Mouse (Mus musculus): Measurements from ENCODE around the gene Exoc4. TPM values are rescaled to one million over a fixed set of nuclear protein-coding genes. Genes with fewer than 3 reads are reported as not detected.

Gene Exoc4
- polyA plus RNA-seq, 1 experiment from 2014 or later = 41.1 TPM

DNA sequence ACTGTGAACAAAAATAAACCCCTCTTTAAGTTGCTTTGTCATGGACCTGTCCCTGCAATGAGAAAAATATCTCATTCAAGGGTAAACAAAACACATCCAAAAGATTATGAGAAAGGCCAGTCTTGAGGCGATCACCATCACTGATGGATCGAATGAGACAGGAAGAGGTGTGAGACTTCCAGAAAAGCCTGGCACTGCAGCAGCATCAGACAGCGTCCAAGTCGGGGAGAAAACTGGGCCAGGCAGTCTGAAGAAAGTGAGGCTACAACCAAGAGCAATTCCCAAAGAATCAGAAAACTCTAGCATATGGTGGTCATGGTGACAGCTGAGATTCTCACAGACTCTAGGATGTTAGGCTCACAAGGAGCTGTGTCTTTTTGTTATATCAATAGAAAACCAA is 689.0 kb downstream of the Exoc4 start:
- 92% methylated on average over 4 of the region's 4 CpGs for WGBS
- Histone ChIP-seq H3K4me3 (no peak overlapping the region), H3K4me2 (replicated peaks) (no peak overlapping the region), H3K36me3 (no peaks in the 10 kb centered on the region), H3K9me3 (no peaks in the 10 kb centered on the region), H3K9ac (no peak overlapping the region), H3K27me3 (replicated peaks) (no peaks in the 10 kb centered on the region), H3K27ac (no peak overlapping the region), H3K4me1 (no peaks in the 10 kb centered on the region)
- no peak for ATAC-seq (ENCODE audit: low FRiP score, low read depth)

DNA sequence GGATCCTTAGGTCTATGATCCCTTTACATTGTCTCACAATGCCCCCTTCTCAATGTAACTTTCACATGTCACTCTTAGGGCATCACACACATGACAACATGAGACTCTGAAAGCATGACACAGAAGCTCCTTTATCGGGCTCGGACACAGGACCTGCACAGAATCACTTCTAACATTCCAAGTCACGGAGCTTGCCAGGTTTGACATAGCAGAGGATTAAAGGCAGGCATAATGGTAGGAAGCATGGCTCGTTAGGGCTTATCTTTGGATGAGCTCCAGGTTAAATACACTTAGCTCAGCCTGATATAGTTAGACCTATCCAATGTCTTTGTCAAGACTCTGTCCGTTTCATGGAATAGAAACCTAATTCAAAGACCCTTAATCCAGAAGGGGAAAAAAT is 690.3 kb downstream of the Exoc4 start:
- ATAC-seq (ENCODE audit: low FRiP score, low read depth) = no peak
- WGBS = 89% methylated on average over 5 of the region's 5 CpGs

GRCm38 (mm10) chr6:33946911-33947489 is 698.1 kb downstream of the Exoc4 start:
- Histone ChIP-seq H3K9ac (no peak overlapping the region), H3K4me1 (no peaks in the 10 kb centered on the region), H3K27ac (no peak overlapping the region), H3K27me3 (replicated peaks) (no peaks in the 10 kb centered on the region), H3K4me3 (no peak overlapping the region), H3K9me3 (no peaks in the 10 kb centered on the region), H3K4me2 (replicated peaks) (no peak overlapping the region), H3K36me3 (no peaks in the 10 kb centered on the region)
- 78% methylated on average over 2 of the region's 2 CpGs for WGBS
- ATAC-seq (ENCODE audit: low FRiP score, low read depth) = no peak

More for the DNA sequence above, 690.3 kb downstream of the Exoc4 start:
- no peak overlapping the region for H3K4me3 ChIP-seq
- H3K27me3 ChIP-seq (replicated peaks) = no peaks in the 10 kb centered on the region
- no peaks in the 10 kb centered on the region for H3K9me3 ChIP-seq
- H3K9ac ChIP-seq = no peak overlapping the region
- no peak overlapping the region for H3K4me2 ChIP-seq (replicated peaks)
- no peaks in the 10 kb centered on the region for H3K36me3 ChIP-seq
- H3K27ac ChIP-seq = no peak overlapping the region
- H3K4me1 ChIP-seq = no peaks in the 10 kb centered on the region

GRCm38 (mm10) chr6:33950113-33950512 is 701.2 kb downstream of the Exoc4 start:
- H3K4me3 ChIP-seq = no peak overlapping the region
- no peaks in the 10 kb centered on the region for H3K9me3 ChIP-seq
- no peak overlapping the region for H3K9ac ChIP-seq
- H3K27ac ChIP-seq = no peak overlapping the region
- H3K4me1 ChIP-seq = no peaks in the 10 kb centered on the region
- no peaks in the 10 kb centered on the region for H3K36me3 ChIP-seq
- no peaks in the 10 kb centered on the region for H3K27me3 ChIP-seq (replicated peaks)
- H3K4me2 ChIP-seq (replicated peaks) = no peak overlapping the region
- WGBS = 99% methylated on average over 2 of the region's 2 CpGs
- no peak for ATAC-seq (ENCODE audit: low FRiP score, low read depth)

GRCm38 (mm10) chr6:33955469-33955868 is 706.6 kb downstream of the Exoc4 start:
- H3K4me3 ChIP-seq = no peak overlapping the region
- no peak for ATAC-seq (ENCODE audit: low FRiP score, low read depth)
- WGBS = 71% methylated on average over 7 of the region's 7 CpGs
- no peaks in the 10 kb centered on the region for H3K27me3 ChIP-seq (replicated peaks)
- no peaks in the 10 kb centered on the region for H3K36me3 ChIP-seq
- no peaks in the 10 kb centered on the region for H3K4me1 ChIP-seq
- H3K27ac ChIP-seq = no peak overlapping the region
- H3K4me2 ChIP-seq (replicated peaks) = no peak overlapping the region
- H3K9ac ChIP-seq = no peak overlapping the region
- no peaks in the 10 kb centered on the region for H3K9me3 ChIP-seq

GRCm38 (mm10) chr6:33958281-33958680 is 709.4 kb downstream of the Exoc4 start:
- no peaks in the 10 kb centered on the region for H3K27me3 ChIP-seq (replicated peaks)
- H3K27ac ChIP-seq = no peak overlapping the region
- ATAC-seq (ENCODE audit: low FRiP score, low read depth) = no peak
- peaks cover 9% of the 10 kb centered on the region; the same call in 1 of the 2 replicates for H3K4me1 ChIP-seq
- H3K4me3 ChIP-seq = no peak overlapping the region
- H3K36me3 ChIP-seq = no peaks in the 10 kb centered on the region
- H3K9me3 ChIP-seq = no peaks in the 10 kb centered on the region
- no peak overlapping the region for H3K4me2 ChIP-seq (replicated peaks)
- H3K9ac ChIP-seq = no peak overlapping the region
- 75% methylated on average over 3 of the region's 3 CpGs for WGBS

GRCm38 (mm10) chr6:33960766-33961165 is 711.9 kb downstream of the Exoc4 start:
- Histone ChIP-seq H3K9ac (no peak overlapping the region), H3K9me3 (no peaks in the 10 kb centered on the region), H3K4me3 (no peak overlapping the region), H3K27ac (no peak overlapping the region), H3K36me3 (no peaks in the 10 kb centered on the region), H3K4me2 (replicated peaks) (no peak overlapping the region), H3K27me3 (replicated peaks) (no peaks in the 10 kb centered on the region), H3K4me1 (peaks cover 9% of the 10 kb centered on the region; the same call in 1 of the 2 replicates)
- ATAC-seq (ENCODE audit: low FRiP score, low read depth) = no peak
- WGBS = 96% methylated on average over 2 of the region's 2 CpGs

- Histone ChIP-seq H3K27ac (no peak overlapping the region), H3K9ac (no peak overlapping the region), H3K9me3 (no peaks in the 10 kb centered on the region), H3K27me3 (replicated peaks) (no peaks in the 10 kb centered on the region), H3K4me2 (replicated peaks) (no peak overlapping the region), H3K4me3 (no peak overlapping the region), H3K36me3 (no peaks in the 10 kb centered on the region), H3K4me1 (peaks cover 9% of the 10 kb centered on the region; the same call in 1 of the 2 replicates)
- WGBS = 55% methylated on average over 2 of the region's 2 CpGs
- no peak for ATAC-seq (ENCODE audit: low FRiP score, low read depth)
Measured at GRCm38 (mm10) chr6:33963092-33963491, 714.2 kb downstream of the Exoc4 start.

- 58% methylated on average over 2 of the region's 2 CpGs for WGBS
- H3K4me2 ChIP-seq (replicated peaks) = no peak overlapping the region
- H3K27me3 ChIP-seq (replicated peaks) = no peaks in the 10 kb centered on the region
- H3K4me1 ChIP-seq = peaks cover 9% of the 10 kb centered on the region; the same call in 1 of the 2 replicates
- H3K27ac ChIP-seq = no peak overlapping the region
- ATAC-seq (ENCODE audit: low FRiP score, low read depth) = no peak
- no peak overlapping the region for H3K4me3 ChIP-seq
- no peaks in the 10 kb centered on the region for H3K36me3 ChIP-seq
- no peaks in the 10 kb centered on the region for H3K9me3 ChIP-seq
- H3K9ac ChIP-seq = no peak overlapping the region
Measured at GRCm38 (mm10) chr6:33965571-33965970, 716.7 kb downstream of the Exoc4 start.

DNA sequence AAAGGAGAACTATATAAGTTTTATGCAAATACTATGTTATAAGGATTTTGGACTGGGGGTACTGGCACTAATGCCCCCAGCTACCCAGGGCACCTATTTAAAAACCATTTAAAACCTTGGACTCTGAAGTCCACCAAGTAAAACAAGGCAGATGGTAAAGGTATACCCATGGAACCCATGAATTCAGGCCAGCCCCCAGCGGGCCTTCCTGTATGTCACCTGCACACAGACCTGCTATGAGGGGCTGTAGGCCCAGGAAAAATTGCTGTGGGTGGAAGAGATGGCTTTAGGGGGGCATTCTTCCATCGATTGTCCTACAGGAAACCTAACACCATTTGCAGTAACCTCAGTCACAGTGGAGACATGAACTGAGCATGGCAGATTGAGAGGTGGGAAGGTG is 719.9 kb downstream of the Exoc4 start:
- Histone ChIP-seq H3K9ac (no peak overlapping the region), H3K9me3 (no peaks in the 10 kb centered on the region), H3K4me2 (replicated peaks) (no peak overlapping the region), H3K4me3 (no peak overlapping the region), H3K27me3 (replicated peaks) (no peaks in the 10 kb centered on the region), H3K36me3 (no peaks in the 10 kb centered on the region), H3K4me1 (no peaks in the 10 kb centered on the region), H3K27ac (no peak overlapping the region)
- WGBS = 75% methylated on average over 2 of the region's 2 CpGs
- no peak for ATAC-seq (ENCODE audit: low FRiP score, low read depth)

- H3K4me3 ChIP-seq = no peak overlapping the region
- H3K4me1 ChIP-seq = peaks cover 11% of the 10 kb centered on the region
- H3K36me3 ChIP-seq = no peaks in the 10 kb centered on the region
- H3K9me3 ChIP-seq = no peaks in the 10 kb centered on the region
- no peak overlapping the region for H3K27ac ChIP-seq
- 91% methylated on average over 5 of the region's 5 CpGs for WGBS
- H3K9ac ChIP-seq = no peak overlapping the region
- no peak for ATAC-seq (ENCODE audit: low FRiP score, low read depth)
- no peak overlapping the region for H3K4me2 ChIP-seq (replicated peaks)
- H3K27me3 ChIP-seq (replicated peaks) = no peaks in the 10 kb centered on the region
Measured at GRCm38 (mm10) chr6:33972801-33973200, 723.9 kb downstream of the Exoc4 start.

DNA sequence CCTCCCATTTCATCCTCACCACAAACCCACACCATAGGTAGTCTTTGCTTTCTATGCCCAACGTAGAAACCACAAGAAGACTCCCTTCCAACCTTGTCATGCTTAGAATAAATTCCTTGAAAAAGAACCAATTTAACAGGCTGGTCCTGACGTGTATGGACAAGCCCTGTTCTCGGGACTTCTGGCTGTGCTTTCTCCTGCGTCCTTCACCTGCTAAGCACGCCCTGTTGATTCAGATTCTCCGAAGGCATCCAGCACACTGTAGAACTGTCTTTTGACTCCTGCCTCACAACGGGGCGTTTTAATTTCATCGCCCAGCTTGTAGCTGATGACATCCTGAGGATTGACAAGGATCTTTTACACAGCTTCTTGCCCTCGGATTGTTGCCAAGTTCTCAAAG is 727.7 kb downstream of the Exoc4 start:
- H3K4me3 ChIP-seq = no peak overlapping the region
- H3K36me3 ChIP-seq = no peaks in the 10 kb centered on the region
- H3K9ac ChIP-seq = no peak overlapping the region
- H3K9me3 ChIP-seq = no peaks in the 10 kb centered on the region
- 84% methylated on average over 10 of the region's 10 CpGs for WGBS
- H3K4me1 ChIP-seq = peaks cover 11% of the 10 kb centered on the region
- no peaks in the 10 kb centered on the region for H3K27me3 ChIP-seq (replicated peaks)
- no peak overlapping the region for H3K4me2 ChIP-seq (replicated peaks)
- ATAC-seq (ENCODE audit: low FRiP score, low read depth) = no peak
- no peak overlapping the region for H3K27ac ChIP-seq

- no peaks in the 10 kb centered on the region for H3K9me3 ChIP-seq
- 43% methylated on average over 4 of the region's 4 CpGs for WGBS
- H3K36me3 ChIP-seq = no peaks in the 10 kb centered on the region
- no peaks in the 10 kb centered on the region for H3K27me3 ChIP-seq (replicated peaks)
- no peak overlapping the region for H3K27ac ChIP-seq
- peaks cover 11% of the 10 kb centered on the region for H3K4me1 ChIP-seq
- no peak; the same call in 1 of the 2 replicates for ATAC-seq (ENCODE audit: low FRiP score, low read depth)
- H3K4me3 ChIP-seq = no peak overlapping the region
- no peak overlapping the region for H3K9ac ChIP-seq
- H3K4me2 ChIP-seq (replicated peaks) = no peak overlapping the region
Measured at GRCm38 (mm10) chr6:33977448-33977847, 728.6 kb downstream of the Exoc4 start.
